Mouse (Mus musculus): ENCODE results near the gene Mcf2l. TPM values are rescaled to one million over a fixed set of nuclear protein-coding genes. Genes with fewer than 3 reads are reported as not detected.

Gene Mcf2l
- total and polyA plus RNA-seq, 3 experiments = 30.3 to 104 (median 58.4) TPM

- Histone ChIP-seq H3K4me1 (ENCODE audit: control insufficient read depth, insufficient read depth, low read length) (peaks cover 14% of the 10 kb centered on the region), H3K4me3 (no peak overlapping the region), H3K9ac (ENCODE audit: low read depth, low read length) (no peak overlapping the region), H3K27me3 (ENCODE audit: control insufficient read depth, insufficient read depth, low read length) (no peaks in the 10 kb centered on the region), H3K27ac (no peak overlapping the region), H3K36me3 (ENCODE audit: control insufficient read depth, insufficient read depth, low read length) (no peaks in the 10 kb centered on the region), H3K79me2 (replicated peaks; ENCODE audit: control insufficient read depth, insufficient read depth, low read length) (no peaks in the 10 kb centered on the region; the same call in 1 of the 2 replicates)
- intact Hi-C loops (cut with DNase I) = loop anchor here (2.0 kb wide), 1 partner anchor 54 kb away; no protein-coding TSS in a partner anchor
- 75% methylated on average over 7 of the region's 7 CpGs for WGBS
- DNase-seq = no peak
- TF ChIP-seq POLR2A (IDR thresholded peaks at IDR 0.05; ENCODE audit: insufficient read depth, low read depth, low read length) (no peak), EP300 (IDR thresholded peaks at IDR 0.05; ENCODE audit: insufficient read depth, low read depth, low read length) (no peak), CTCF (IDR thresholded peaks at IDR 0.05) (no peak)
These were observed 77.5 kb downstream of the Mcf2l start for GRCm38 (mm10) chr8:12951051-12951630.

- WGBS = 53% methylated on average over 6 of the region's 6 CpGs
- intact Hi-C loops (cut with DNase I) = no loop called here
- DNase-seq = no peak
- no peak overlapping the region for H3K4me3 ChIP-seq
- no peak for TF ChIP-seq EP300 (IDR thresholded peaks at IDR 0.05; ENCODE audit: insufficient read depth, low read depth, low read length)
- no peak for TF ChIP-seq POLR2A (IDR thresholded peaks at IDR 0.05; ENCODE audit: insufficient read depth, low read depth, low read length)
- no peak for TF ChIP-seq CTCF (IDR thresholded peaks at IDR 0.05)
- no peaks in the 10 kb centered on the region for H3K36me3 ChIP-seq (ENCODE audit: control insufficient read depth, insufficient read depth, low read length)
- H3K4me1 ChIP-seq (ENCODE audit: control insufficient read depth, insufficient read depth, low read length) = peaks cover 6% of the 10 kb centered on the region
- no peaks in the 10 kb centered on the region for H3K27me3 ChIP-seq (ENCODE audit: control insufficient read depth, insufficient read depth, low read length)
- H3K79me2 ChIP-seq (replicated peaks; ENCODE audit: control insufficient read depth, insufficient read depth, low read length) = no peaks in the 10 kb centered on the region
- no peak overlapping the region for H3K27ac ChIP-seq
- H3K9ac ChIP-seq (ENCODE audit: low read depth, low read length) = no peak overlapping the region
These were observed 79.1 kb downstream of the Mcf2l start for GRCm38 (mm10) chr8:12952699-12953098.

- H3K27ac ChIP-seq = no peak overlapping the region
- no peaks in the 10 kb centered on the region for H3K27me3 ChIP-seq (ENCODE audit: control insufficient read depth, insufficient read depth, low read length)
- H3K4me3 ChIP-seq = no peak overlapping the region
- H3K36me3 ChIP-seq (ENCODE audit: control insufficient read depth, insufficient read depth, low read length) = no peaks in the 10 kb centered on the region
- peaks cover 4% of the 10 kb centered on the region for H3K4me1 ChIP-seq (ENCODE audit: control insufficient read depth, insufficient read depth, low read length)
- H3K79me2 ChIP-seq (replicated peaks; ENCODE audit: control insufficient read depth, insufficient read depth, low read length) = no peaks in the 10 kb centered on the region
- no peak for TF ChIP-seq POLR2A (IDR thresholded peaks at IDR 0.05; ENCODE audit: insufficient read depth, low read depth, low read length)
- TF ChIP-seq EP300 (IDR thresholded peaks at IDR 0.05; ENCODE audit: insufficient read depth, low read depth, low read length) = no peak
- TF ChIP-seq CTCF (IDR thresholded peaks at IDR 0.05) = no peak
- H3K9ac ChIP-seq (ENCODE audit: low read depth, low read length) = no peak overlapping the region
- DNase-seq = no peak
- intact Hi-C loops (cut with DNase I) = no loop called here
- WGBS = 67% methylated on average over 8 of the region's 8 CpGs
These were observed 81.8 kb downstream of the Mcf2l start for GRCm38 (mm10) chr8:12955362-12955879.

DNA sequence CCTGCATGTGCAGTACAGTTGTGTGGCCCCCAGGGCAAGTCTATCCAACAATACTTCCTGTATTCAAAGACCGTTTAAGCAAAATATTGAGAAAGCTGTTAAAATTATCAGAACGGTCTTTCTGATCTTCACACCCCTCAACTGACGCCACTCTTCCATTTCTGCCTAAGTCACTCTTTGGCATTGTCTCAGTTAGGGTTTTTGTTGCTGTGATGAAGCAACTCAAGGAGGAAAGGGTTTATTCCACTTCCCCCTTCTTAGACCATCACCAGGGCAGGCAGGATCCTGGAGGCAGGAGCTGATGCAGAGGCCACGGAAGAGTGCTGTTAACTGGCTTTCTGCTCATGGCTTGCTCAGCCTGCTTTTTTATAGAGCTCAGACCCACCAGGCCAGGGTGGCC, 82.3 kb downstream of the Mcf2l start:
- Histone ChIP-seq H3K4me3 (no peak overlapping the region), H3K79me2 (replicated peaks; ENCODE audit: control insufficient read depth, insufficient read depth, low read length) (no peaks in the 10 kb centered on the region), H3K36me3 (ENCODE audit: control insufficient read depth, insufficient read depth, low read length) (no peaks in the 10 kb centered on the region), H3K27ac (no peak overlapping the region), H3K4me1 (ENCODE audit: control insufficient read depth, insufficient read depth, low read length) (peaks cover 4% of the 10 kb centered on the region), H3K27me3 (ENCODE audit: control insufficient read depth, insufficient read depth, low read length) (no peaks in the 10 kb centered on the region), H3K9ac (ENCODE audit: low read depth, low read length) (no peak overlapping the region)
- TF ChIP-seq POLR2A (IDR thresholded peaks at IDR 0.05; ENCODE audit: insufficient read depth, low read depth, low read length) (no peak), CTCF (IDR thresholded peaks at IDR 0.05) (0 out of 2 replicates have a peak, but pooled peaks have one; percentile 3)
- WGBS = 61% methylated on average over 4 of the region's 4 CpGs
- intact Hi-C loops (cut with DNase I) = no loop called here
- DNase-seq = no peak

- 38% methylated on average over 5 of the region's 5 CpGs for WGBS
- intact Hi-C loops (cut with DNase I) = no loop called here
- H3K4me3 ChIP-seq = no peak overlapping the region
- H3K9ac ChIP-seq (ENCODE audit: low read depth, low read length) = no peak overlapping the region
- H3K27me3 ChIP-seq (ENCODE audit: control insufficient read depth, insufficient read depth, low read length) = no peaks in the 10 kb centered on the region
- TF ChIP-seq POLR2A (IDR thresholded peaks at IDR 0.05; ENCODE audit: insufficient read depth, low read depth, low read length) (no peak), CTCF (IDR thresholded peaks at IDR 0.05) (no peak), EP300 (IDR thresholded peaks at IDR 0.05; ENCODE audit: insufficient read depth, low read depth, low read length) (no peak)
- peaks cover 4% of the 10 kb centered on the region for H3K4me1 ChIP-seq (ENCODE audit: control insufficient read depth, insufficient read depth, low read length)
- no peaks in the 10 kb centered on the region for H3K79me2 ChIP-seq (replicated peaks; ENCODE audit: control insufficient read depth, insufficient read depth, low read length)
- no peak overlapping the region for H3K27ac ChIP-seq
- H3K36me3 ChIP-seq (ENCODE audit: control insufficient read depth, insufficient read depth, low read length) = no peaks in the 10 kb centered on the region
- DNase-seq = no peak
These were observed 83.3 kb downstream of the Mcf2l start for GRCm38 (mm10) chr8:12956941-12957340.

DNA sequence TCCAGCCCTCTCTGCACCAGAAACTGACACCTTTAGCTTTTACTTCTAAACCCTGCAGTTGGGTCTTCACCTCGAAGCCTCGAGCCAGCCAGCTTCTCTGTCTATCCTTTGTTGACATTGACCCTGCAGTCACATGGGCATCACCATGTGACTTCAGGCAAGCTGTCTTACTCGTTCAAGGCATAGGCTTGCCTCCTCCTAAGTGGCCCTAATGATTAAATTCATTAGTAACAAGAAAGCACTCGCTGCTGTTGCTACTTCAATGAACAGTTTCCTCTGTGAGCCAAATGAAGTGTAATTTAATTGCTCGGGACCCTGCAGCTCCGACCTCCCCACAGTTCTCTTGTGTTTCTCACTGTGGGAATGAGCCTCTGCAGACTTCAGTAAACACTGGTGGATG, 83.8 kb downstream of the Mcf2l start:
- Histone ChIP-seq H3K9ac (ENCODE audit: low read depth, low read length) (no peak overlapping the region), H3K36me3 (ENCODE audit: control insufficient read depth, insufficient read depth, low read length) (no peaks in the 10 kb centered on the region), H3K27ac (no peak overlapping the region), H3K4me3 (no peak overlapping the region), H3K27me3 (ENCODE audit: control insufficient read depth, insufficient read depth, low read length) (no peaks in the 10 kb centered on the region), H3K79me2 (replicated peaks; ENCODE audit: control insufficient read depth, insufficient read depth, low read length) (no peaks in the 10 kb centered on the region), H3K4me1 (ENCODE audit: control insufficient read depth, insufficient read depth, low read length) (peaks cover 4% of the 10 kb centered on the region)
- TF ChIP-seq POLR2A (IDR thresholded peaks at IDR 0.05; ENCODE audit: insufficient read depth, low read depth, low read length) (no peak), EP300 (IDR thresholded peaks at IDR 0.05; ENCODE audit: insufficient read depth, low read depth, low read length) (no peak), CTCF (IDR thresholded peaks at IDR 0.05) (no peak)
- intact Hi-C loops (cut with DNase I) = no loop called here
- no peak for DNase-seq
- WGBS = 49% methylated on average over 6 of the region's 6 CpGs

Data from heart, adult 2 months (tissue).